Mouse (Mus musculus) neural tube, embryonic 13.5 days (tissue): ENCODE measurements around the gene Hagh. TPM values are rescaled to one million over a fixed set of nuclear protein-coding genes. Genes with fewer than 3 reads are reported as not detected.

Experiments
- ATAC-seq: fragments of 200-750 bp; cut with Nextera tagmentation; 2 replicates; pipeline ENCODE4 v1.8.0; 2017; ENCODE audit warnings: low read depth, mild to moderate bottlenecking, moderate TSS enrichment, moderate library complexity
- H3K27ac ChIP-seq: fragments of 300-500 bp; sonication (generic); replicated peaks from 2 replicates; pipeline ENCODE4 v1.5.1; 2015; ENCODE audit warnings: moderate library complexity, mild to moderate bottlenecking, inconsistent platforms
- H3K27me3 ChIP-seq: fragments of 300-500 bp; sonication (generic); 2 replicates; pipeline ENCODE4 v1.6.1; 2015; ENCODE audit warnings: mild to moderate bottlenecking, inconsistent platforms
- H3K36me3 ChIP-seq: fragments of 300-500 bp; sonication (generic); 2 replicates; pipeline ENCODE4 v1.6.1; 2015; ENCODE audit warnings: mild to moderate bottlenecking, inconsistent platforms
- H3K4me1 ChIP-seq: fragments of 300-500 bp; sonication (generic); replicated peaks from 2 replicates; pipeline ENCODE4 v1.6.1; 2015; ENCODE audit warnings: inconsistent platforms
- H3K4me2 ChIP-seq: fragments of 300-500 bp; sonication (generic); 2 replicates; pipeline ENCODE4 v1.6.1; 2015; ENCODE audit warnings: inconsistent platforms, mild to moderate bottlenecking, moderate library complexity
- H3K4me3 ChIP-seq: fragments of 300-500 bp; sonication (generic); 2 replicates; pipeline ENCODE4 v1.5.1; 2015; ENCODE audit warnings: mild to moderate bottlenecking, inconsistent platforms
- H3K9ac ChIP-seq: fragments of 300-500 bp; sonication (generic); 2 replicates; pipeline ENCODE4 v1.6.1; 2015; ENCODE audit warnings: moderate library complexity, mild to moderate bottlenecking, inconsistent platforms
- H3K9me3 ChIP-seq: fragments of 300-500 bp; sonication (generic); 2 replicates; pipeline ENCODE4 v1.6.1; 2016; ENCODE audit warnings: inconsistent platforms
- WGBS: fragments of 180-500 bp; shearing (Covaris S2); methylation state at CpG from one replicate; pipeline ENCODE4 v1.1.7; 2015; 5-methylcytosine and 5-hydroxymethylcytosine counted together
- polyA plus RNA-seq: library from polyadenylated mRNA; unstranded; fragments of >200 nt; fragmentation: Nextera tagmentation; extraction: Ambion mirVana; gene quantifications from 2 replicates; pipeline ENCODE4 v1.2.1, GENCODE M21; 2015

Hagh gene
- polyA plus RNA-seq, 1 experiment from 2014 or later, result 59.0 TPM

DNA sequence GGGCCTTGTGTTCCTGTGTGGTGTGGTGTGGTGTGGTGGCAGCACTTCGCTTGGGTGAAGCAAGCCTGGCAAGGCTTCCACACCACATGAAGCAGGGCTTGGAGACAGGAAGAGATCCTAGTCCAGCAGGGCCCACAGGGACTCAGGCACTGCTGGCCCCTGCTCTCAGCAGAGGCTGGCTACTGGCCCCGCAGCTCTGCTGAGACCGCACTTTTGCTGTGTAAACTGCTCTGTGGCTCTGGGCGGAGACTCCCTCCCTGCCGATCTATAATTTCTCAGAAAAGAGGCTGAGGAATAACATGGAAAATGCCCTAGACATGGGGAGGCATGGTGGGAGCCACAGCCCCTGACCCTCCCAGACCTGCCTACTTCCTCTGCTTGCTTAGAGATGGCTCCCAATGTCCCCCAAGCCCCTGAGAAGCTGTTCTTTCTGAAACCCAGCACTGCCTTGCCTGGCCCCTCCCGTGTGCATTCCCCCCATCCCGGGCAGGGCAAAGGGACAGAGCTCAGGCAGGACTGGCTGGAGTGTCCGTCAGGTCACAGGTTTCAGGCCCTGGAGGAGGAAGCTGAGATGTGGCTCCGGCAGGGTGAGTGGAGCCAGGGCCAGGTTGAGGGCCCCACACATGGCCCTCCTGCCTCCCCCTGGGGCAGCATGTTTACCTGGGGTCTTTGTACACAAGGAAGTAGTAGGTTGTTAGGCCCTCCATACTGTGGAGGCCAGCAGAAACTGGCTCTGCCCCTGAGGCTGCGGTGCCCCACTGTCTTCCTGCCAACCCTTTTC, 37.6 kb downstream of the Hagh start:
- Histone ChIP-seq H3K9ac (0 out of 2 replicates have a peak overlapping the region, but pooled peaks have one; percentile 26), H3K9me3 (no peaks in the 10 kb centered on the region), H3K27ac (no peak overlapping the region), H3K27me3 (no peaks in the 10 kb centered on the region), H3K4me1 (no peaks in the 10 kb centered on the region; the same call in 1 of the 2 replicates), H3K4me3 (no peak overlapping the region), H3K36me3 (peaks cover 1% of the 10 kb centered on the region), H3K4me2 (no peak overlapping the region)
- whole genome bisulfite sequencing, result 66% methylated on average over 10 of the region's 10 CpGs
- no peak for ATAC-seq

DNA sequence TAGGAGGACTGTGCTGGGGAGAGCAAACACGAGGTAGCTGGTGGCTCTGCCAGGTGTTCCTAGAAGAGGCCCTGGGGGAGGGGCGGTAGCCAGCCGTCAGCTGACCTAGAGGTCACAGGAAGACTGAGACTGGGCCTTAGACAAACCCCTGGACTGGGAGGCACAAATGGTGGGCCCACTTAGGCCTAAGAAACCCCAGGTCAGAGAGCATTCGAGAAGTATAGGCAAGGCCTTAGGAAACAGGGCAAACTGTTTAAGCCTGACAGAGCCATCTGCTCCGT, 38.1 kb downstream of the Hagh start:
- no peak for ATAC-seq
- Histone ChIP-seq H3K9ac (0 out of 2 replicates have a peak overlapping the region, but pooled peaks have one; percentile 26), H3K4me3 (no peak overlapping the region), H3K27me3 (no peaks in the 10 kb centered on the region), H3K27ac (no peak overlapping the region), H3K9me3 (no peaks in the 10 kb centered on the region), H3K4me1 (no peaks in the 10 kb centered on the region; the same call in 1 of the 2 replicates), H3K4me2 (no peak overlapping the region), H3K36me3 (peaks cover 6% of the 10 kb centered on the region)
- WGBS, result 42% methylated on average over 5 of the region's 5 CpGs

- Histone ChIP-seq H3K27me3 (no peaks in the 10 kb centered on the region), H3K4me3 (no peak overlapping the region), H3K4me2 (no peak overlapping the region), H3K4me1 (no peaks in the 10 kb centered on the region; the same call in 1 of the 2 replicates), H3K9ac (0 out of 2 replicates have a peak overlapping the region, but pooled peaks have one; percentile 26), H3K36me3 (peaks cover 11% of the 10 kb centered on the region), H3K27ac (no peak overlapping the region), H3K9me3 (no peaks in the 10 kb centered on the region)
- WGBS, result 74% methylated on average over 8 of the region's 8 CpGs
- no peak for ATAC-seq
Observed at GRCm38 (mm10) chr17:24878531-24878930, 38.6 kb downstream of the Hagh start.

DNA sequence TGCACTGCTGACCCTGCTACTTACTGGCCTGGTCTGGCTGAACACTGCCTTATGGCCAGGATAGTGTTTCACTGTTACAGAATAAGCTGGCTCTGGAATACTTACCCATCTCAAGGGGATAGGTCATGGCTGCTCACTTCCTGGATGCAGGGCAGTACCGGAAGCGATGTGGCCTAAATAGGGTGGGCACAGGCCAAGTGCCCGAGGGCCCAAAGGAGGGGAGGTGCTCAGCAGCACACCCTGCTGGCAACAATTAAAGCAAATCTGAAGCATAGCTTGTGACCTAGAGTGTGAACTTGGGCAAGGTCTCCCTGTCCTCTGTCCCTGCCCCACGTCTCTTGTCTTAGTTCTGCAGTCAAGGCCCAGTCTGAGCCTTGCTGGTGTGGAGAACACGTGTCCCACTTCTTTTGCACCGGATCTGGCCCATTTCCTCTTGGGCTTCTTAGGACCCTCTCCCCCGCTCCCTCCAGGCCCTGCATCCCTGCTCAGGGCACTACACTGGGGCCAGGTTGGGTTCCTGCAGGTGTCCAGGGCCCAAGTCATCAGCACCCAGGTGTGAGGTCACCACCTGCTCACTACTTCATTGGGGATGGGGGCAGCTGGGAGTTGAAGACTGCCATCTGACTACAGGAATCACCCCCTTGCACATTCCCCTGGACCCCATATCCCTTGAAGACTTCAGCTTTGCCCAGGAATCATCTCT, 41.9 kb downstream of the Hagh start:
- no peak for ATAC-seq
- Histone ChIP-seq H3K4me1 (peaks cover 13% of the 10 kb centered on the region), H3K9ac (no peak overlapping the region), H3K4me3 (no peak overlapping the region), H3K27ac (no peak overlapping the region), H3K36me3 (peaks cover 18% of the 10 kb centered on the region), H3K27me3 (no peaks in the 10 kb centered on the region), H3K9me3 (no peaks in the 10 kb centered on the region), H3K4me2 (no peak overlapping the region)
- 53% methylated on average over 7 of the region's 7 CpGs for WGBS

- no peaks in the 10 kb centered on the region for H3K9me3 ChIP-seq
- H3K36me3 ChIP-seq, result peaks cover 24% of the 10 kb centered on the region
- H3K4me2 ChIP-seq, result no peak overlapping the region
- H3K4me1 ChIP-seq, result peaks cover 33% of the 10 kb centered on the region
- no peak for ATAC-seq
- no peak overlapping the region for H3K4me3 ChIP-seq
- H3K27ac ChIP-seq, result no peak overlapping the region
- H3K9ac ChIP-seq, result no peak overlapping the region
- H3K27me3 ChIP-seq, result no peaks in the 10 kb centered on the region
- 91% methylated on average over 6 of the region's 6 CpGs for WGBS
Observed at GRCm38 (mm10) chr17:24884391-24884790, 44.4 kb downstream of the Hagh start.

GRCm38 (mm10) chr17:24885356-24886133, 45.6 kb downstream of the Hagh start:
- no peaks in the 10 kb centered on the region for H3K27me3 ChIP-seq
- H3K9ac ChIP-seq, result peak overlapping the region; percentile 69
- ATAC-seq, result no peak
- no peaks in the 10 kb centered on the region for H3K9me3 ChIP-seq
- H3K4me1 ChIP-seq, result peaks cover 33% of the 10 kb centered on the region
- WGBS, result 24% methylated on average over 22 of the region's 22 CpGs
- peak overlapping the region; percentile 83 for H3K4me2 ChIP-seq
- no peak overlapping the region for H3K27ac ChIP-seq
- H3K36me3 ChIP-seq, result peaks cover 35% of the 10 kb centered on the region
- H3K4me3 ChIP-seq, result peak overlapping the region; percentile 80

GRCm38 (mm10) chr17:24886134-24886931, 46.4 kb downstream of the Hagh start, which contains the start of the genes Nubp2 and Spsb3:
TSS of gene Nubp2 (minus strand) at chr17:24886349.
TSS of gene Spsb3 (plus strand) at chr17:24886643.
- peak within 1 kb of the TSS; percentile 77 for H3K27ac ChIP-seq
- H3K4me3 ChIP-seq, result peak within 1 kb of the TSS; percentile 80
- no peaks in the 10 kb centered on the region for H3K27me3 ChIP-seq
- H3K9me3 ChIP-seq, result no peaks in the 10 kb centered on the region
- ATAC-seq, result peak; percentile 96
- H3K36me3 ChIP-seq, result peaks cover 43% of the 10 kb centered on the region
- H3K9ac ChIP-seq, result peak within 1 kb of the TSS; percentile 84
- peak within 1 kb of the TSS; percentile 88 for H3K4me2 ChIP-seq
- WGBS, result under 1% methylated on average over 69 of the region's 69 CpGs
- peaks cover 33% of the 10 kb centered on the region for H3K4me1 ChIP-seq

DNA sequence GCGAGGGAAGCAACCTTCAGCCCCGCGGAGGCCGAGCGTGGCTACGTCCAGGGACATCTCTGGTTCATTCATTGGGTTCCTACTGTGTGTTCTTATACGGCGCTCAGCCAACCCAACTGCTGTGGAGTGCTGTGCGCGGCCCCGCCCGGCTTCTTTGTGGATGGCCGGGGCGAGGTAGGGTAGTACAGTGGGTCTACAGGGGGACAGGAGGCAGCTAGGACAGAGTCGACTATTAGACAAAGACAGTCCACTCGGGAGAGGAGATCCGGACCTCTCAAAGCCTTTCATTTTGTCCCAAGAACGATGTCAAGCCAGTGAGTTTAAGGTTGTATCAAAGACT, 47.0 kb downstream of the Hagh start:
- Histone ChIP-seq H3K27ac (peak overlapping the region; percentile 77), H3K9ac (peak overlapping the region; percentile 84), H3K4me1 (peaks cover 33% of the 10 kb centered on the region), H3K4me2 (peak overlapping the region; percentile 88), H3K36me3 (peaks cover 49% of the 10 kb centered on the region), H3K9me3 (no peaks in the 10 kb centered on the region), H3K4me3 (peak overlapping the region; percentile 80), H3K27me3 (no peaks in the 10 kb centered on the region)
- 1% methylated on average over 18 of the region's 18 CpGs for WGBS
- ATAC-seq, result peak; percentile 58

- no peaks in the 10 kb centered on the region for H3K9me3 ChIP-seq
- WGBS, result 68% methylated on average over 18 of the region's 18 CpGs
- H3K4me3 ChIP-seq, result peak overlapping the region; percentile 80
- H3K36me3 ChIP-seq, result peaks cover 54% of the 10 kb centered on the region
- no peaks in the 10 kb centered on the region for H3K27me3 ChIP-seq
- no peak for ATAC-seq
- peak overlapping the region; percentile 88 for H3K4me2 ChIP-seq
- peak overlapping the region; percentile 84 for H3K9ac ChIP-seq
- peaks cover 33% of the 10 kb centered on the region for H3K4me1 ChIP-seq
- H3K27ac ChIP-seq, result no peak overlapping the region
Observed at GRCm38 (mm10) chr17:24887291-24888080, 47.5 kb downstream of the Hagh start.

- Histone ChIP-seq H3K9ac (0 out of 2 replicates have a peak overlapping the region, but pooled peaks have one; percentile 26), H3K4me2 (peak overlapping the region; percentile 88; the same call in 1 of the 2 replicates), H3K9me3 (no peaks in the 10 kb centered on the region), H3K27me3 (no peaks in the 10 kb centered on the region), H3K27ac (no peak overlapping the region), H3K36me3 (peaks cover 52% of the 10 kb centered on the region), H3K4me1 (peaks cover 44% of the 10 kb centered on the region), H3K4me3 (no peak overlapping the region)
- WGBS, result 96% methylated on average over 3 of the region's 3 CpGs
- ATAC-seq, result no peak
Observed at GRCm38 (mm10) chr17:24888862-24889261, 48.9 kb downstream of the Hagh start.
